Mouse (Mus musculus): ENCODE measurements around the gene Cpt1b.
"Not testable (repeated sequence)": the region's sequence is repeated elsewhere in the genome, so short reads cannot be mapped to it uniquely, and the experiment has no call there.

Cpt1b gene

DNA sequence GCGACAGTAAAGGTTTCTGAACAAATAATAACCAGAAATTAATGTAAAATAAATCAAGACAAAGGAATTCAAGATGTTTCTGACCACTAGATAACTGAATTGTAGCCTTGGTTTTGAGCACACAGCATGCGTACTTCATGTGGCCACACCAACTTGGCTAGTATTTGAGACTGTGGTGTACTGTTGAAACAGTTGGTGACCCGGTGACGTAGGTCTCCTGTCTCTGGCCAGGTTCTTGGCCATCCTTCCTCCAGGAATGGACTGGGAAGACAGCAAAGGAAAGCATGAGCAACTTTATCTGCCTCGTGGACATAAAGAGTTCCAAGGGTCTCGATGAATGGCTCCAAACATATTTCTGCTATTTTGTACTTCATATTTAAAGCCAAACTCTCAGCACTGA, 6.1 kb upstream of the Cpt1b start:
- no peak for DNase-seq

DNA sequence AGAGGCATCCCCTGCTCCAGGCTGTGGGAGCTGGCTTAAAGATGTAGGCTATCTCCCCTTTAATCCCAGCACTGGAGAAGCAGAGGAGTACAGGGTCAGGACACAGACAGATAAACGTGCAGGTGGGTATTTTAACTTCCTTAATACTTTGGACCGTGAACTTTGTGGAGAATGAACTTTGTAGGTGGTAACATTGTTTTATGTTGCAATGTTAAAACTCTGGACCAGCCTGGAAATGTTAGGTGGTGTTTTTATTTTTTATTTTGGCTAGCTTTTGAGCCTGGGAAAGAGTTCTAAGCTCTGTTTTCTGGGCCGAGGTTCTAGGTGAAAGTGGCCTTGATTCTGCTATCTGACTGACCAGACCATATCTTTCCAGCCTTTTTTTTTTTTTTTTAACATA, 5.6 kb upstream of the Cpt1b start:
- DNase-seq, result no peak

DNA sequence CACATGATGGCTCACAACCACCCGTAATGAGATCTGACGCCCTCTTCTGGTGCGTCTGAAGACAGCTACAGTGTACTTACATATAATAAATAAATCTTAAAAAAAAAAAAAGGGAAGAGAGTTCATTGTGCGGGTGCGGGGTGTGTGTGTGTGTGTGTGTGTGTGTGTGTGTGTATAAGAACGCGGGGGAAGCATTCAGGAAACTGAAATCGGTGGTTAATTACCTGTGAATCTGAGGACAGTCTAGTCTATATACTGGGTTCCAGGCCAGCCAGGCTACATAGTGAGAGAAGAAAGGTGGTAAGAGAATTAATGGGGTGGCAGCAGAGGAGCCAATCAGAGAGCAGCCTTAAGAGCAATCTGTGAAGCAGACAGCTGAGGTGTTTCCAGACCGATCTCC, 5.1 kb upstream of the Cpt1b start:
- DNase-seq, result not testable (repeated sequence)

DNA sequence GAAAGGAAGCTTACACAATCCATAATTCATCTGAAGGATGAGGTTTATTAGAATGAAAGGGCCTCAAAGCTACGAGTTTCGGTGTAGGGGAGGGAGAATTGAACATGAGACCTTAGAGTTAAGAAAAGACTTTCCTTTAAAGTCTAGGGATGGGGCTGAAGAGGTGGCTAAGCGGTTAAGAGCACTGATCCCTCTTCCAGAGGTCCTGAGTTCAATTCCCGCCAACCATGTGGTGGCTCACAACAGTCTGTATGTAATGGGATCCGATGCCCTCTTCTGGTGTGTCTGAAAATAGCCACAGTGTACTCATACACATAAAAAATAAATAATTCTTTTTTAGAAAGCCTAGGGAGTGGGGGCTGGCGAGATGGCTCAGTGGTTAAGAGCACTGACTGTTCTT, 4.7 kb upstream of the Cpt1b start:
- DNase-seq, result peak; percentile 49 to 61

DNA sequence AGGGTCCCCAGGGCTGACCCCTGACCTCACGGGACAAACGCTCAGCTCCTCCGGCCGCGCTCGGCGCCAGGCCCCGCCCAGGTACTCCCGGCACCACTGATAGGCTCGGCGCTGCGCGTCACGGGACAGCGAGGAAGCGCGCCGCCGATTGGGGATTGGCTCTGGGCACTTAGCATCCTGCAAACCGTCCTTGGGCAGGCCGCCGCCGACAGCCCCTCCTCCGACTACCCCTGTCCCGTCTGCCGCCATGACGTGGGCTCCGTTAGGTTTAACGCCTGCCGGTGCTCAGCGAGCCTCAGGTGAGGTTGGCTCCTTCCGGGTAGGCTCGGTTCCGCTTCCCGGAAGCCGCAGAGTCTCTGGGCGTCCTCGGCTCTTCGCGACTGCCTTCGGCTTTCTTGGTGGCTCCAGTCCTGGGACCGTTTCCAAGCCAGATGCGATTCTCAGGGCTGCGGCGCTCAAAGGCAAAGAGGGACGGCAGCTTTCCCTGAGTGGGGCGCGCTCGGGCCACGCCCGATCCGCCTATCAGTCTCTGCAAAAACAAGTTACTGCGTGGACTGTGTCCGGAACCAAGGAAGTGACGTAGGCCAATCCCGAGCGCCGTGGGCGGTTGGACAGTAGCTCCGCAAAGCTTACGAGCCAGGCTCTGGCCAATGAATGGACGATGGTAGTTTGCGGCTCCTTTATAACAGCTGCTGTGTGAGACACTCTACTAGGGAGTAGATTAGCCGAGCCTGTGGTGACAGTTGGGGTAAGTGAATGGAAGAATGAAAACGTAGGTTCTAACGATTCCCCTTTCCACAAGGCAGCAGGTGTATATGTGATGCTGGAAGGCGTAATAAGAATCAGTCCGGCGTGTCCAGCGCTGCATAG, 3.9 kb upstream of the Cpt1b start, which contains the start of the genes C730034F03Rik, Gm44502 and Chkb:
Gene C730034F03Rik, plus strand, starts transcription at position 238 of the 870 bp plus-strand sequence.
Gene Gm44502, minus strand, starts transcription at position 345 of the 870 bp plus-strand sequence.
Gene Chkb, minus strand, starts transcription at position 557 of the 870 bp plus-strand sequence.
- DNase-seq, result peak; percentile 95 to 96

DNA sequence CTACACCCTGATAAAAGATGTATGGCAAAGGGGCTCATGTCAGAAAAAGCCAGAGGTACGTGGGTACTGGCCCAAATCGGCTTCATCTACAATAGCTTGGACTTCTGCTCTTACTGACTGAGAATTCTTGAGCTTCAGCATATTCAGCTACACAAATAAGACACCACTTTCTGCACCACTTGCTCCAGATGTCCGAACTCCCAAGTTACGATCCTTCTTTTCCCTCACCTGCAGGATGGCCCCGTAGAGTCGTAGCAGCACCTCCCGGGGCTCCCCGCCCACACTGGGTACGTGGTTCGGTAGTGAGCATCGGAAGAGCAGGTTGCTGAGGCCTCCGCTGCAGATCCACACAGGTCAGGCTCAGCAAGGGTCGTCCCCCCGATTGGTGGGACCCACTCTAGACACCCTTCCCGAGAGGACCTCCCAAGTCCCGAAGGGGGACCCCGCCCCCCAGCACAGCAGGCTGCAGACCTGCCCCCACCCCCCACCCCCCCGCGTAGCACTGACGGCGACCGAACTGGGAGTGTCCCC, 3.2 kb upstream of the Cpt1b start:
- DNase-seq, result no peak

DNA sequence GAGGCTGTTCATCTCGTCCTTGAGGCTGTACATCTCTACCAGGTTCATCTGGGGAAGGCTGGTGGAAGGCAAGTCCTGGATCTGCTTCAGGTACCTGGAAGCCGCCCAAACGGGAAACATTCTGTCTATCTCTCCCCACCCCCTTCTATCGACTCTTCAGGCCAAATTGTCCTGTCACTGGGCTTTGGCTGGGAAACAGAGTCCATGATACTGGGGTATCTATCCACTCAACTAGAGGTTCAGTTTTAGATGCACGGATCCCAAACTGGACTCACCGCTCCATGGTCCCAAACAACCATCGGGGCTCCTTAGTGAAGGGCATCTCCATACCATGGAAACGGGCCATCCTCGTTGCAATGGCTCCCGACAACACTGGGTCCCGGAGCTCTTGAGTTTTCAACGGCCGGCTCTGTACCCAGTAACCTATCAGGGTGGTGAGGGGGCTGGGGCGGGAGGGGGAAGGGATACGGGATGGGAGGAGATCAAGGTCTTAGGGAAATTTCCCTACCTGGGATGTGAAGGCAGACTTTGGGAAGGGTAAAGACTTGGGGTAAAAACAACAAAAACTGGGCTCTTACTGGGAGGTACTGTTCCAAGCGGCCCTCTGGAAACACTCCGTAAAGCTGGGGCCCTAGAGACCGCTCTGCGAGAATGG, 2.6 kb upstream of the Cpt1b start:
- peak in 1 of 2 experiments; percentile 37 for DNase-seq

DNA sequence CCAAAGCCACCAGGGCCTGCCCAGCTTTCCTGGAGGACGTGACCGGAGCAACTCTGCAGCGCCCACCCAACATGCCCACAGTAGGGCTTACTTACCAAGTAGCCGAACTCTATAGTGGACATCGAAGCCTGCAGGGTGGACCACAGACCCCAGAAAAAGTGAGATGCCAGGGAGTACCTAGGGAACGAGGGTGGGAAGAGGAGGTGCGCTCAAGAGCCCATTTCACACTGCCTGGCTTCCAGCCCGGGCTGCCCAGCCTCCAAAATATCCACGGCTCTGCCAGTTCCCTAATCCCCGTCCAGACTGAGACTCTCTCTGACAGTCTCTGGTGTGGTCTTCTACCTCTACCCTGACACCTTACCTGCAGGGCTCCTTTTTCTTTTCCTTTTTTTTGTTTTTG, 1.1 kb upstream of the Cpt1b start:
- DNase-seq, result no peak

DNA sequence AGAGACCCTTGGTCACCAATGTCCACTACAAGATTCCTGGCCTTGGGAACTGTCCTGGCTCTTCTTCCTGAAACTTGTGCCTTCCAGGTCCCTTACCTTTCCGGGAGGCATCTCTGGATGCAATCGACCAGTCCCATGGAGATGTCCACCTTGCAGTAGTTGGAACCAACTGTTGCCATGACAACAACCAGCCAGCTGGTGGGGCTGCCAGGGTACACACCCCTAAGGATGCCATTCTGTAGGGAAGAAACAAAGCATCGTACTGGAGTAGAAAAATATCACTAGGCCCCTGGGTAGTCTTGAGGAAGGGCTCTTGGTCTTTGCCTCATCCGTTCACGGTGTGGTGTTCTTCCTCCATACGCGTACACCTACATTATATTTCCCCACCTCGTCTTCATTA, 1.0 kb downstream of the Cpt1b start:
- DNase-seq, result no peak

DNA sequence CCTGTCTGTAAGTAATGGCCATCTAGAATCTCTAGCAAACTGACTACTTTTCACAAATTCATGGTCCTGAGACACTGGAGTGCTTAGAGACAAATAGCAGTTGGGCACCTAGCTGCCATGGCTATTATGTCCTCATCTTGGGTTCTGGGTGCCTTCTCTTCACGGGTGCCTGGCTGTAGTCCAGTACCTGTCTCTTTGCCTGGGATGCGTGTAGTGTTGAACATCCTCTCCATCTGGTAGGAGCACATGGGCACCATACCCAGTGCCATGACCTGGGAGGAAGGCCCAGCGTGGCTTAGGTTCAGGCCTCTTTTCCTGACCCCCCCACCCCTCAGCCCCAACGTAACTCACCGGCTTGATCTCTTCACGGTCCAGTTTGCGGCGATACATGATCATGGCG, 3.7 kb downstream of the Cpt1b start:
- no peak for DNase-seq

DNA sequence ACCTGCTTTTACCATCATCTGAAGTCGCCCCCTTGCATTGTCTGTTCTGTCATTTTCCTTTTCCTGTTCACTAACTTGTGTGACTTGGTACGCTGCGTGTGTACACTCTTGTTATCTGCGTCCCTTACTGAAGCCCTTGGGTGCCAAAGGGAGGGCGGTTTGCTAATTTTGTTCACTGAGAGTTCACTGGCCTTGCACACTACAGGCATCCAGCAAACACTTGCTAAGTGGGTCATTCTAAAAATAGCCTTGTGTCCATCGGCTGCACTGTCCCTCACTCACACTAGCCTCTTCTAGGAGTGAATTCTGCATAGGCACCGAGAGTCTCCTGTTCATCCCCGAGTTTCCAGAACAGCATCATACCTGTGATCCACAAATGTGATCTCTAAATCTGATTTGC, 10.4 kb downstream of the Cpt1b start:
- DNase-seq, result no peak

DNA sequence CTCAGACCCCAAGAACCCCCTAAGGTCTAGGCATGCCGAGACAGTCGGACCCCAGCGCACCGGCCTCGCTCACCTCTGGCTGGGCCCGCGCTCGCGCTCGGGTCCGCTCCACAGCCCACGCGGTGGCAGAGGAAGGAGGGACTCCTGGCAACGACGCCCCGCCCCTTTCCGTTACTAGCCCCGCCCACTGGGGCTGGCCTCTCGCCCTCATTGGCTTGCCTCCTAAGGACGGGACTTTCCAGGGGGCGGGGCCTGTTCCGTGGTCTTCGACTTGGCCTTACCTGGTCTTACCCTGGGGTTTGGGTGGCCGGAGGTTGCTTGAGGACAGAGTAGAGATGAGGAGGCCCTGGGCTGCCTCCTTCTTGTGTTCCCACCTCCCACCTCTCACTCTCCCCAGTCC, 15.5 kb downstream of the Cpt1b start, which contains the start of gene Syce3:
Gene Syce3, minus strand, starts transcription at position 386 of the 400 bp plus-strand sequence.
- no peak for DNase-seq

DNA sequence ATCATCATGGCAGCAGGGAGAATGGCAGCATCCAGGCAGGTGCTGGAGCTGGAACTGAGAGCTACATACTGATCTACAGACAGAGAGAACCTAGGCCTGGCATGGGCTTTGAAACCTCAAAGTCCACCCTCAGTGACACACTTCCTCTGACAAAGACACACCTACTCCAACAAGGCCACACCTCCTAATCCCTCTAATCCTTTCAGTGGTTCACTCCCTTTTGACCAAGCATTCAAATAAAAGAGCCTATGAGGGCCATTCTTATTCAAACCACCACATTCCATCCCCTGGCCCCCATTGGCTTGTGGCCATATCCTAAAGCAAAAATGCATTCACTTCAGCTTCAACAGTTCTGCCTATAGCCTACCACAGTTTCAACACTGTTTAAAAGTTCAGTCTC, 19.0 kb downstream of the Cpt1b start:
- no peak for DNase-seq

DNA sequence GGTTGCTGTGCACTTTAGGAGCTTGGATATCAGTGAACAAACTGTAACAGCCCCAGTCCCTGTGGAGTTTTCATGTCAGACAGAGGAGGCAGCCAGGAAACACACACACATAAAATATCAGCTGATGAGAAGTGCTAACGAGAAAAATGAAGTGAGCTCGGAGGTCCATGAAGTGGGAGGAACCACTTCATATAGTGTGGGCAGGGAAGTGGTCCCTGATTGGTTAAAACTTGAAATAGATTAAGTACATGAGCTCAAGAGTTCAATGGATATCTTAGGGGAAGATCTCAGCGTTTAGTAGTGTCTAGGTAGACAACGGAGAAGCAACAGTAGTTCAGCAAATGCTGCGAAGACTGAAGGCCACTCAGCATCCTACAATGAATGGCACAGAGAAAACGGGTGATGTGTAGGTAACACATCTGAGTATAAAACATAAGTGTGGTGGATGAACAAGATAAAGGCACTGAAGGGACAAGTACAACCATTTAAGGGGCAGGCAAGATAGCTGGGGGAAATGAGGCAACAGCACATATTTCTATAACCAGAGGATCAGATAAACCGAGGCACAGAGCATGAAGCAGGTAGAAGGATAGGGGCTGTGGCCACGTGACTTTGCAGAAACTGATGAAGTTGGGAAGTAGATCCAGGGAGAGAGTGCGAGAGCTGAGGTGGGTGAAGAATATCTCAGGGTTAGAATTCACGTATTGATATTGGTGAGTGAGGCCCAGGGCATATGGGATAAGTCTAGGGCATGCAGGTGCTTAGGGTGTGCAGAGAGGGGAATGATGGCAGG, 20.6 kb downstream of the Cpt1b start:
- DNase-seq, result no peak

DNA sequence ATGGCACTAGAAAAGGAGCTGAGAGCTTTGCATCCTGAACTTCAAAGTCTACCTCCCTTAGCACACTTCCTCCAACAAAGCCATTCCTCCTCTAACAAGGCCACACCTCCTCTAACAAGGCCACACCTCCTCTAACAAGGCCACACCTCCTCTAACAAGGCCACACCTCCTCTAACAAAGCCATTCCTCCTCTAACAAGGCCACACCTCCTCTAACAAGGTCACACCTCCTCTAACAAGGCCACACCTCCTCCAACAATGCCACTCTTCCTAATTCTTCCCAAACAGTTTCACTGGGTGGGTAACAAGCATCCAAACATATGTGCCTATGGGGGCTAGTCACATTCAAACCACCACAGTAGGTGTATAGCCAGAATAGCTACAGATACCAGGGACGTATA, 23.2 kb downstream of the Cpt1b start:
- no peak for DNase-seq

DNA sequence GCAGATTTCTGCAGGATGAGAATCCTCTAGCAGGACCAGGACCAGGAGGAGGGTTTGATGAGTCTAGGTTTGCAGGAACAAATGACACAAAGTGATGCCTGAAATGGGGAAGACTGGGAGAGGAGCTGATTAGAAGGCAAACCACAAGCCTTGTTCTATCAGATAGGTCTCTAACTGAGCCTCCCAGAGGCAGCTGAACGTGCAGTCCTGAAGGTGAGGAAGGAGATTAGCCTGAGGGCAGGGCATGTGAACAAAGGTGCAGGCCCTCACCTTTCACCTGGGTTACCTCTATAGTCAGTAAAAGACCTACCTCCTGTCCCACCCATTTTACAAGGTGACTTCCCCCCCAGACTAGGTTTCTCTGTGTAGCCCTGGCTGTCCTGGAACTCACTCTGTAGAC, 25.9 kb downstream of the Cpt1b start:
- no peak for DNase-seq

DNA sequence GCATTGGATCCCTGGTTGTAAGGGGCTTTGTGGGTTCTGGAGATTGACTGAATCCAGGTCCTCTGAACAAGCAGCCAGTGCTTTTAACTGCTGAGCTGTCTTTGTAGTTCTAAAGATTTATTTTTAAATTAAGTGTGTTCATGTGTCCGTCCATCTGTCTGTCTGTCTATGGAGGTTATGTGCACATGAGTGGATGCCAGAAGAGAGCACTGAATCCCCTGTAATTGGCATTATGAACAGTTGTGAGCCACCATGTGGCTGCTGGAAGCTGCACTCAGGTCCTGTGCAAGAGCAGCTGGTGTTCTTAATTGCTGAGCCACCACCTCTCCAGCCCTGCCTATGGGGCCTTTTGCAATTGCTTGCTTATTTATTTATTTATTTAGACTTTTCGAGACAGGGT, 27.5 kb downstream of the Cpt1b start:
- peak; percentile 65 to 68 for DNase-seq

DNA sequence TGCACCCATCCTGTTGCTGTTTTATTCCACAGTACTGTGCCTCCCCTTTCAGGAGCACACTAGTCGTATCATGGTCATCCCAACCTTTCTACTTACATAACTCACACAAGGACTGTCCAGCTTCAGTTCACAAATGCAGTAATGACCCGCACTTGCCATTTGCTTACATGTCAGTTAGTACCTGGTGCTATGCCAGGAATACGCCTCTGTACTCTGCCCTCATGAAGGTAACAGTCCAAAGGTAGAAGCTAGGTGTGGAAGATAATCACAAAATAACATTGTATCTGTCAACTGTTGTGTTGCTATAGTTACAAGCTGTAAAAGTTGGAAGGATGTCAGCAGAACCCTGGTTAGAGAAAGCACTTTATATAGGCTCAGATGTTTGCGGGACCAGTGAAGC, 28.8 kb downstream of the Cpt1b start:
- peak in 1 of 2 experiments; percentile 10 for DNase-seq

DNA sequence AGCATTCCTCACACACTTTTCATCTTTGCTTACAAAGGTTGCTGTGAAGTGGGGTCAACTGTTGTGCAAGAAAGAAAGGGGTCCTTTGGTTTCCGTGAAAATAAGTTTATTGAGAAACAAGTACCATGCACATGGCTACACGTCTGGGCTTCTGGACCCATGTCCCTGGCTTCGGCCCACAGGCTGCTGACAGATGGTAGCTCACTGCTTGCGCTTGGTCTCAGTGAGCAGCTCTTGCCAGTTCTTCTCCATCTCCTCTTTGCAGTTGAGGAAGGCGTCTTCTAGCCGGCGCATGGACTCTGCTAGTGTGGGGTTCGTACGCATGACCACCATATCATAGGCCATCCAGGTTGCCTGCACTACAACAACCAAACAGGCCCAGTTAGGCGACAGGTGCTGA, 35.6 kb downstream of the Cpt1b start:
- peak in 1 of 2 experiments; percentile 73 for DNase-seq

DNA sequence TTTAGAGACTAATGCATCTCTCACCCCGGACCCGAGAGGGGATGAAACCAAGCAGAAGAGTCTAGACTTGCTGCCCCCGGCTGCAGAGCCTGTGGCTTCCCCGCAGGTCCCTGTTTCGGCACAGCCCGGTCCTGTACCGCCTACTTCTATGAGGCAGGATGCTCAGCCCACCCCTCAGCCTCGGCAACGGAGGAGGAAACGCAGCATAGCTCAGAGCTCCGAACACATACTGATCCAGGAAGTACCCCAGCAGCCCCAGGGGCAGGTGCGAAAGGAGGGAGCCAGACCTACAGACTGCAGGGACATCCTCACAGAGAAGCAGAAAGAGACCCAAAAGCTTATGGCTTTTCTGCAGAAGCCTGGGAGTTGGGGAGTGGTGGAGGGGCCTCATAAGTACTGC, 38.5 kb downstream of the Cpt1b start:
- no peak for DNase-seq

DNA sequence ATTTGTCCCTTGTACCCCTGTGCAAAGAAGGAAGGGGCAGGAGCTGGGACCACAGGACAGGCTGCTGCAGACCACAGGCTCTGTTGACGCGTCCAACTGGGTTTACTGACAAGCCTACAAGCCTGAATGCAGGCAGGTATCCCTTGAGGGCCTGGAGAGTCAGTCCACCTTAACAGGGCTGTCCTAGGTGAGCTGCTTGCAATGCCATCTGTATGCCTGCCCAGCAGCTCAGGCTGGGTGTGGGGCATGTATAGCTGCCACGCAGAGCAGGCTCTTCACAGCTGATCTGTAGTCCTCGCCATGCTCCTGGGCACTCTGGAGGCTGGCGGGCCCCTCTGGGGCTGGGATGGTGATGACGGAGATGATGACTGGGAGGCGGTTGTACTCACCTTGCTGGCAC, 41.0 kb downstream of the Cpt1b start, which contains the start of gene Klhdc7b:
Gene Klhdc7b, plus strand, starts transcription at position 301 of the 400 bp plus-strand sequence.
- no peak for DNase-seq

DNA sequence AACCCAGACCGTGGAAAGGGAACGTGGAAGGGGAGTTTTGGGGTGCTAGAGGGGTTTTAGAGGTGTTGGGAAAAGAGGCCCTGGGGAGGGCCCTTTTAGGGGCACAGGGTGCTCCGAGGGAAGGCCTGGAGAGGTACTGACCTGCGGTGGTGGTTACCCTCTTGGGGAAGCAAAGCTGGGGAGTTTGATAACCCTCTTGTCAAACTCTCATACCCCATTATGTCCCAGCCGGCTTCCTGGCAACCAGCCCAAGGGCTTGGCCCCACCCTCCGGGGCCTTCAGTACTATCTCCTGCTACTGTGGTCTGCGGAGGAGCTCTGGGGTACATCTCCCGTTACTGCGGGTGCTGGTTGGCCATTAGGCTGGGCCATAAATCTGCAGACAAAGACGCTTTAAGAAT, 46.2 kb downstream of the Cpt1b start:
- peak; percentile 68 to 70 for DNase-seq
